Mouse (Mus musculus) liver, embryonic 14.5 days (tissue): ENCODE measurements around the gene Ptbp3. TPM values are rescaled to one million over a fixed set of nuclear protein-coding genes. Genes with fewer than 3 reads are reported as not detected.

Experiments used
- ATAC-seq: fragments of 200-750 bp; cut with Nextera tagmentation; 2 replicates; pipeline ENCODE4 v1.8.0; 2017; ENCODE audit warnings: moderate number of reproducible peaks, mild to moderate bottlenecking, moderate library complexity; ENCODE audit not compliant: insufficient read depth
- DNase-seq, 3 experiments: peaks; one replicate each; pipeline ENCODE4 v3.0.0-alpha.2; 2012 to 2013; ENCODE audit warnings: low read depth in 3 of 3, low spot score in 3 of 3
- H3K27ac ChIP-seq: fragments of 300-500 bp; sonication (generic); 2 replicates; pipeline ENCODE4 v1.5.1; 2014; ENCODE audit warnings: moderate library complexity, mild to moderate bottlenecking, control low read depth, inconsistent platforms
- H3K27me3 ChIP-seq: fragments of 300-500 bp; sonication (generic); 2 replicates; pipeline ENCODE4 v1.6.1; 2014; ENCODE audit warnings: mild to moderate bottlenecking, low read length, moderate library complexity; ENCODE audit not compliant: control insufficient read depth, insufficient read depth
- H3K36me3 ChIP-seq: fragments of 300-500 bp; sonication (generic); replicated peaks from 2 replicates; pipeline ENCODE4 v1.6.1; 2014; ENCODE audit warnings: low read depth; ENCODE audit not compliant: control insufficient read depth, insufficient read depth
- H3K4me1 ChIP-seq, 2 experiments: fragments of 200-500 bp in 1 of 2; fragments of 300-500 bp in 1 of 2; sonication (generic) in 1 of 2; replicated peaks; 2 replicates each; pipeline ENCODE4 v1.6.1; 2012 to 2014; ENCODE audit warnings: antibody characterized with exemption in 1 of 2, inconsistent platforms in 1 of 2, low read length in 1 of 2; ENCODE audit not compliant: control insufficient read depth in 2 of 2, insufficient read depth in 2 of 2
- H3K4me2 ChIP-seq: fragments of 300-500 bp; sonication (generic); 2 replicates; pipeline ENCODE4 v1.6.1; 2014; ENCODE audit warnings: low read depth, mild to moderate bottlenecking, control low read depth, moderate library complexity
- H3K4me3 ChIP-seq, 2 experiments: fragments of 200-500 bp in 1 of 2; fragments of 300-500 bp in 1 of 2; sonication (generic) in 1 of 2; 2 replicates each; pipeline ENCODE4 v1.5.1; 2012 to 2014; ENCODE audit warnings: low read depth in 2 of 2, low read length in 2 of 2, mild to moderate bottlenecking in 2 of 2, control low read depth in 1 of 2, inconsistent platforms in 1 of 2, moderate library complexity in 1 of 2; ENCODE audit not compliant: insufficient read depth in 1 of 2
- H3K9ac ChIP-seq: fragments of 300-500 bp; sonication (generic); replicated peaks from 2 replicates; pipeline ENCODE4 v1.6.1; 2014; ENCODE audit warnings: mild to moderate bottlenecking, control low read depth, moderate library complexity
- H3K9me3 ChIP-seq: fragments of 300-500 bp; sonication (generic); 2 replicates; pipeline ENCODE4 v1.6.1; 2016; ENCODE audit warnings: low read length, mixed read lengths; ENCODE audit not compliant: control insufficient read depth
- CTCF ChIP-seq: IDR thresholded peaks from 2 replicates; pipeline ENCODE4 v1.5.1; 2016; ENCODE audit warnings: antibody characterized with exemption, low read depth, control low read depth
- EP300 ChIP-seq: IDR thresholded peaks from 2 replicates; pipeline ENCODE4 v1.6.1; 2016; ENCODE audit warnings: antibody characterized with exemption, low read depth
- WGBS: fragments of 180-500 bp; shearing (Covaris S2); extraction: QIAGEN DNeasy Blood & Tissue Kit; methylation state at CpG from one replicate; pipeline ENCODE4 v1.1.7; 2014; ENCODE audit not compliant: insufficient replicate concordance; 5-methylcytosine and 5-hydroxymethylcytosine counted together
- polyA plus RNA-seq, 2 experiments: library from polyadenylated mRNA; depleted of rRNA in 1 of 2; stranded (reverse) in 1 of 2; unstranded in 1 of 2; fragments of >200 nt; fragmentation: Nextera tagmentation in 1 of 2; extraction: Ambion mirVana in 1 of 2; gene quantifications; 2 replicates each; pipeline versions ENCODE4 v1.2.1 to v1.2.3; 2012 to 2014

Ptbp3 gene
- polyA plus RNA-seq, 2 experiments = 26.6 to 64.7 TPM

- Histone ChIP-seq H3K4me2 (peak overlapping the region; percentile 43), H3K4me1 (peaks cover 61 to 68% of the 10 kb centered on the region in 2 experiments), H3K27me3 (no peaks in the 10 kb centered on the region), H3K9me3 (no peaks in the 10 kb centered on the region), H3K9ac (peak overlapping the region; percentile 37; the same call in 1 of the 2 replicates), H3K36me3 (peaks cover 2% of the 10 kb centered on the region), H3K27ac (peak overlapping the region; percentile 83), H3K4me3 (no peak overlapping the region)
- no peak for TF ChIP-seq EP300
- no peak for TF ChIP-seq CTCF
- peak; percentile 48; the same call in 1 of the 2 replicates for ATAC-seq
- WGBS = 38% methylated on average over 1 of the region's 1 CpGs
- no peak for DNase-seq
These were observed 18.0 kb downstream of the Ptbp3 start for GRCm38 (mm10) chr4:59531172-59531571.

GRCm38 (mm10) chr4:59527470-59527869 lies 21.7 kb downstream of the Ptbp3 start:
- Histone ChIP-seq H3K9ac (no peak overlapping the region), H3K4me1 (peaks cover 50 to 52% of the 10 kb centered on the region in 2 experiments), H3K36me3 (peaks cover 9% of the 10 kb centered on the region), H3K27ac (no peak overlapping the region), H3K4me3 (no peak overlapping the region), H3K9me3 (no peaks in the 10 kb centered on the region), H3K27me3 (no peaks in the 10 kb centered on the region), H3K4me2 (no peak overlapping the region)
- ATAC-seq (no peak), DNase-seq (no peak)
- TF ChIP-seq EP300 (no peak), CTCF (no peak)
- 77% methylated on average over 3 of the region's 3 CpGs for WGBS

- TF ChIP-seq EP300 (no peak), CTCF (no peak)
- H3K9ac ChIP-seq = no peak overlapping the region
- H3K4me2 ChIP-seq = no peak overlapping the region
- peaks cover 9% of the 10 kb centered on the region for H3K36me3 ChIP-seq
- no peak for DNase-seq
- H3K27me3 ChIP-seq = no peaks in the 10 kb centered on the region
- peaks cover 44 to 48% of the 10 kb centered on the region in 2 experiments for H3K4me1 ChIP-seq
- no peak for ATAC-seq
- no peak overlapping the region for H3K27ac ChIP-seq
- 50% methylated on average over 2 of the region's 2 CpGs for WGBS
- H3K4me3 ChIP-seq = no peak overlapping the region
- H3K9me3 ChIP-seq = no peaks in the 10 kb centered on the region
These were observed 22.4 kb downstream of the Ptbp3 start for GRCm38 (mm10) chr4:59526728-59527127.

- Histone ChIP-seq H3K4me1 (peaks cover 25 to 34% of the 10 kb centered on the region in 2 experiments), H3K4me2 (no peak overlapping the region), H3K9ac (no peak overlapping the region), H3K36me3 (peaks cover 7% of the 10 kb centered on the region), H3K9me3 (no peaks in the 10 kb centered on the region), H3K27me3 (no peaks in the 10 kb centered on the region), H3K27ac (no peak overlapping the region), H3K4me3 (no peak overlapping the region)
- peak; percentile 82 for ATAC-seq
- DNase-seq = no peak
- WGBS = 47% methylated on average over 3 of the region's 3 CpGs
- TF ChIP-seq CTCF (no peak), EP300 (no peak)
These were observed 24.3 kb downstream of the Ptbp3 start for GRCm38 (mm10) chr4:59524875-59525274.

- no peak overlapping the region for H3K27ac ChIP-seq
These were observed 38.8 kb downstream of the Ptbp3 start for GRCm38 (mm10) chr4:59510321-59510720.

More at GRCm38 (mm10) chr4:59510321-59510720, 38.8 kb downstream of the Ptbp3 start:
- ATAC-seq (no peak), DNase-seq (no peak)
- Histone ChIP-seq H3K4me1 (peaks cover 9 to 17% of the 10 kb centered on the region in 2 experiments), H3K27me3 (no peaks in the 10 kb centered on the region), H3K36me3 (peaks cover 46% of the 10 kb centered on the region), H3K4me2 (no peak overlapping the region), H3K4me3 (no peak overlapping the region), H3K9me3 (no peaks in the 10 kb centered on the region), H3K9ac (no peak overlapping the region)
- TF ChIP-seq CTCF (no peak), EP300 (no peak)
